Mouse (Mus musculus) induced T-regulatory cell, adult 2 months (primary cell): ENCODE measurements around the gene Mus81.
A peak's percentile ranks its signal among the peaks of the same experiment; 100 is the strongest.

Experiments used
- DNase-seq: peaks from one replicate; pipeline ENCODE4 v3.0.0-alpha.2; 2012; ENCODE audit warnings: low read depth

The Mus81 gene

GRCm38 (mm10) chr19:5445747-5446146 lies 42.5 kb downstream of the Mus81 start:
- DNase-seq, result no peak

- DNase-seq, result no peak
Observed at GRCm38 (mm10) chr19:5444954-5445353, 43.2 kb downstream of the Mus81 start.

GRCm38 (mm10) chr19:5444371-5444908 lies 43.8 kb downstream of the Mus81 start:
- DNase-seq, result no peak

GRCm38 (mm10) chr19:5433951-5434350 lies 54.3 kb downstream of the Mus81 start:
- DNase-seq, result no peak

DNA sequence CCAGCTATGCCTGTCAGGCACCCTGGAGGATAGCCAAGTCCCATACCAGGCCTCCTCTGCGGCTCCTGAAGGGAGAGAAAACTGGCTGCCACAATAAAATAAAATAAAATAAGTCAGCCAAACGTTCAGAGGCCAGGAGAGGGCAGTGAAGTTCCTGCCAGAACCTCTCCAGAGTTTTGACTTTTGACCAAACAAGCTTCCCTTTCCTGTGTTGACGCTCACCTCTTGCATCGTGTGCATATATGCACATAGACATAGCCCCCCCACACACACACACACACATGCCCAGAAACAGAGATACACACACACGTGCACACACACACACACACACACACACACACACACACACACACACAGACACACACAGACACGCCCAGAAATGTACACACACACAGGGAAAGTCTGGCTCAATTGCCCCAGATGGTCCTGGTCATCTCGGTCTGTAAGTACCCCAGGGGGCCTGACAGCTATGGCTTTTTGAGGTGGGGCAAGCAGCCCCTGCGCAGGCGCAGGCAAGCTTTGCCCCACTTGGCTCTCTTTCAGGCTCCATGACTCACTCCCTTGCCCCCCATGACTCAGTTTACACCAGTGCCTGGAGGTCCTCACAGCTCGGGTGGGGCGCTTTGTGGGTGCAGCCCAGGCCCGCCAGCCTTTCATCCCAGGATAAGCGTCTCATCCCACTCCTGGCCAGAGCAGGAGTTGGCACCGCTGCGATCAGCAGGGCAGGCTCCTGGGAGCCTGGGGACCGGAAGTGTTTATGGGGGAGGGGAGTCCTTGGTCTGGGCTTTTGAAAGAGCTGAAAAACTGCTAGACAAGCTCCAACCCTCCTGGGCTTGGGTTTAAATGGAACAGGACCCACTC lies 55.0 kb downstream of the Mus81 start:
- DNase-seq, result peak; percentile 80
